Mouse (Mus musculus) lung, postnatal 10 days (tissue): ENCODE measurements at regions not wholly inside any gene's neighbourhood (a gene's known extent, or its start where the extent isn't known, plus 50 kb on each side); places are given as distances from the start of the nearest gene placed in this dataset.

Experiments used
- DNase-seq: peaks from one replicate; pipeline ENCODE4 v3.0.0; 2021

DNA sequence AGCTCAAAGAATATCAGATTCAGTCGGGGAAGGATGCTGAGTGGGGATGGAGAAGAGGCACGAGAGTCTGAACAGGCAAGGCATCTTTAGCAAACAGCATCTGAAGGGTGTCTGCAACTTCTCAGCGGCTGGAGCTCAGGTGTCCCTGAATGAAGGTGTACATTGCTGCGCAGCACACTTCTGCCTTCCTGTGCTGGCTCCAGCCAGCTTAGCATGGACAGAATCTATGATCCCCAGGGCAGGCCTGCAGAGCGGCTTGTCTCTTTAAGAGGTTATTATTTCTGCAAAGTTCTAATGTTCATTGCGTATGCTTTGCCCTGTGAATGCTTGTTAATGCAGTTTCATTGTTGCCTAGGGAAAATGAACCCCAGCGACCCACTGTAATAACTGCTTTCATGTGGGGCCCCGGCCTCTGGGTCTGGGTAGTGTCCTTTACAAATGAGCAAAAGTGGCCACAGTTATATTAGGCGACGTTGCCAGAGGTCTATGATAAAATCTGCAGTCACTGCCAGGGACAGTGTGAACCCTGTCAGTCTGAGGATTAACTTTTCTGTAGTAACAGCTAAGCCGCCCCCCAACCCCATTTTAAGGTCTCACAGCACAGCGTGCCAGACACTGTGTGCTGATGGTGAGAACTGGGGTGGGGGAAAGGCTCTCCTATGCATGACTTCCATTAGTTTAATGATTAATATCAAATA is 88.3 kb upstream of the Bmper start:
- DNase-seq = no peak

DNA sequence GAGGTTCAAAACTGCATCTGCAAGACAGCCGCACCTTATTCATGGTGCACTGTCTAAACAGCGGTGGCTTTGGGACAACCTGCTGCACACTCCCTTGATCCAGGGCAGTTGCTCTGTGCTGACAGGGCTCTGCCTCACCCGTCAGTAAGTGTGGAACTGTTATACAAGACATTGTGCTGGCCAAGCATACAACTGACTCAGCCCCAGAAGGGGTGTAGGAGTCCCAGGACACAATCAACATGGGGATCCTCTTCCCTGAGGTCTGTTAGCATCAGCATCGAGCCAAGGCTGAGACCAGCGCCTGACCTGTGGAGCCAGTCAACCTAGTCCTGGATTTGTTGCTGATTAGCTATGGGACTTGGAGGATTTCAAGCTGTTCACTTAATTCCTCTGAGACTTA is 86.4 kb upstream of the Bmper start:
- no peak for DNase-seq

DNA sequence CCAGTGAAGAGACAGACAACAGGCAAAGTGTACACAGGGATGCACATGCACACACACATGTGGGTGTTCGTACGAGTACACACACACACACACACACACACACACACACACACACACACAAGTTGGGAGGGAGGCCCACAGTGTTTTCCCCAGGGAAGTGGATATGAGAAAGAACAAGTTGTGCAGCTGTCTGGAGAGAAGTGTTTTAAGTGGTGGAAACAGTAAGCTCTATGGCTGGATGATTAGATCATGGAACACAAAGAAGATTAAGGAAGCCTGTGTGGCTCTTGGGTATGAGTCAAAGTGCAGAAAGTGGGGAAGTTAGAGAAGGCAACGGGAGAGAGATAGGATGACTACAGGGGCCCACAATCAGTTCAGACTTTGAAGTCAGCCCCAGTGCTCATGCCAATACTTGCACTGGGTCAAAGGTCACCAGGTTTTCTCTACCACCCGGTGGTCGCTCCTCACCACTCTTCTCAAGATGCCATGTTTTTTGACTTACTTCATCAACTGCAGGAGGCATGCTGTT is 85.1 kb upstream of the Bmper start:
- no peak for DNase-seq

- no peak for DNase-seq
Measured at GRCm38 (mm10) chr9:23139580-23140162, 83.2 kb upstream of the Bmper start.

- no peak for DNase-seq
Measured at GRCm38 (mm10) chr9:23144281-23144680, 78.6 kb upstream of the Bmper start.

- DNase-seq = no peak
Measured at GRCm38 (mm10) chr9:23150338-23150737, 72.5 kb upstream of the Bmper start.

GRCm38 (mm10) chr9:23150874-23151273 is 72.0 kb upstream of the Bmper start:
- DNase-seq = no peak

DNA sequence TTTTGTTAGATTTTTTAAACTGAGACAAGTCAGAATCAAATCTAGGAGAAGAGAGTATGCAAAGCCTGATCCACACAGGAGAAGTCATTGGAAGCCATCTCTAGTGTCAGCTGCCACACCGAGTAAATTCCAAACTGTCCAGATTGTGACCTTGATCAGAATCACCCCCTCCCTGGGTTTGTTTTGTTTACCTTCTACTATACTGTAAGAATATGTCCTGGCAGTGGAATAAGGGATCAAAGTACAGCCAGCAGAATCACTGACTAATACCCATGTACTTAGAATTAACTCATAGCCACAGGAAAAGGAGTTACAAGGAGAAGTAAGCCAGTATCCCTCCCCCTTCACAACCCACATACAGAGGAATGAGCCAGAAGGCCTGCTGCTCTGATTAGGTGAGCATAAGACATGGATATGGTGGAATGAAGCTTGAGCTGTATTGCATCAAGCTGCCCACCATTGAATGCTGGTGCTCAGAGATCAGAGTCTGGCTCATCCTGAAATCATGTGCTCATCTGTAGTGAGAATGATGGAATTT is 70.9 kb upstream of the Bmper start:
- peak; percentile 2 for DNase-seq

GRCm38 (mm10) chr9:23156820-23157570 is 65.9 kb upstream of the Bmper start:
- no peak for DNase-seq

DNA sequence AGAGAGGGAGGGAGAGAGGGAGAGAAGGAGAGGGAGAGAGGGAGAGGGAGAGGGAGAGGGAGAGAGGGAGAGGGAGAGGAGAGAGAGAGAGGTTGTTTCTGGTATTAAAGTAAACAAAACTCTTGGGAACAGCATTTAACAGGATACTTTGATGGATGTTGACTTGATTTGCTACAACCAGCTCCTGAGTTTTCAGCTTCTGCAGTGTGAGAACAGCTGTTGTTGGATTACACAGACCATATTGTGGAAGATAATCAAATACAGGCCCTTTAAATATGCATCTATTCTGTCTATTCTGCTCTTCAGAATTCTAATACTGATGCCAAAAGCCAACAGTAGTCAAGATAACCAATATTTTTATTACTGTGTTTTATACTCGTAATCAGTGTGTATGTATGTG is 64.4 kb upstream of the Bmper start:
- no peak for DNase-seq

DNA sequence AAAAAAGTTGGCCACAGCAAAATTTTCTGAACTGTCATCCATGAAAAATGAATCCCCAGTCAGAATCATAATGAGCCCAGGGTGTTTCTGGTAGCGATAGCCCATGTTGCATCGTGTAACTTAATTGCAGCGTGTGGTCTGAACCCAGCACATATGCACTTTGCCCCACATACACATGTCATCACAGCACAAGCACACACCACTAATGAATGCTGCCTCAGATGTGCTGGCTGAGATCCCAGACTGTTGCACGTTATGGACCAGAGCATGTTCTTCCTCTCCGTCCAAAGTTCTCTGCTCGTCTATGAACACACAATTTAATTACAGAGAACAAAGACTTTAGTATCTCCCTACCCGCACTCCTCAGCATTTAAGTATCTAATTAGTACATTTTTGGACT is 61.5 kb upstream of the Bmper start:
- DNase-seq = peak; percentile 14

DNA sequence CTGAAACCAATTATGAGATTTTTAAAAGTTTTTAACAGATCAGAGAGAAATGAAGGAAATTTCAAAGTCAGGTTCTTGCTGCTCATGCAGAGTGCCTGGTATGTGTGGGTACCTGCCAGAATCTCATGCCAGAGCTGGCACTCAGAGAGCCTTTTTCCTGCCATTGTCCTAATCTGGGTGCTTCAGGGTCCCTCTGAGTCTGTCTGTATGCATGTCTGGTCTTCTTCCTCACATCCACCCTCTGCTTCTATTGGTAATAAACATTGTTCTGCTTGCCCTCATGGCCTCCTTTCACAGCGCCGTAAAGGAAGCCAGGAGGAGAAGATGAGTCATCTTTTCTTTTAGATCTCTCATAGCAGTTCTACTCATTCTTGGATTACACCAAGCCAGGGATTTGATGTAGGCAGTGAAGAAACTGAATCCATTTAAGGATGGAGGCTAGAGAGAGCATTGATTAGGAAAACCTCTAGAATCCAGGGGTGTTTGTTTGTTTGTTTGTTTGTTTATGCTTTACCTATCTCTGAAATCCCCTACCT is 55.8 kb upstream of the Bmper start:
- DNase-seq = peak; percentile 2

DNA sequence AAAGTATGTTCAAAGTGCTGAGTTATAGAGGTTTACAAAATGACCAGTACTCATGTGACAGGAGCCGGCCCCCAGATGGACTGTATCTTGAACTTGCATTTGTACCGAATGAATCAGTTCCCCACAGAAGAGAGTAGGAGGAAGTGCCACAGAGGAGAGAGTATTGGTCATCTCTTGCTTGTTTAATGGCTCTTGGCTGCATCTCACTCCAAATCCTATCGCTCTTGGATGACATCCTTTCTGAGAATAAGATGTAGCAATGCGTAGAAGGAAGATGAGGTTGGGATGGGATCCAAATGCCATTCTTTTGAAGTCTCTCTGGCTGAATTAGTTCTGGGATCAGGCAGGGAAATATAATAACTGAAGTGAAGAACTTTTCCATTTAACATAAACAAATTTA is 55.2 kb upstream of the Bmper start:
- peak; percentile 27 for DNase-seq

- peak; percentile 4 for DNase-seq
Measured at GRCm38 (mm10) chr9:23168149-23168548, 54.7 kb upstream of the Bmper start.

- DNase-seq = no peak
Measured at GRCm38 (mm10) chr9:23171361-23171760, 51.5 kb upstream of the Bmper start.
